Mouse (Mus musculus): ENCODE measurements at regions not wholly inside any gene's neighbourhood (a gene's known extent, or its start where the extent isn't known, plus 50 kb on each side); places are given as distances from the start of the nearest gene placed in this dataset.

DNA sequence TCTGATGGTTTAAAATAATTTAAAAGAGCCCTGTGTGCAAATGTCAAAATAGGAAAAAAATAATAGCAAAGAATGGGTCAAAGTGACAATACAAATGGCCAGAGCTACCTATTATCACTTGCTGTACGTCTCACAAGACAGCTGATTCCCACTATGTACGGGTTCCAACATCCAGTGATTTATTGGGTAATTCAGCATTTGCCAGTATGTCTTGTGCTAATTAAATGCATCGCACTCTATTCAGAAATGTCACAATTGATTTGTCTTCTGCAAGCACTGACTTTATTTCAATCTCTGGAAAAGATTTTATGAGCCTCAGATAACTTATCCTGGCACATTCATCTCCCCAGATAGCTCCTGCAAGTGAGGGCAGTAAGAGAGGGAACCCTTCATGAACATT lies 55.1 kb upstream of the Pter start:
- H3K36me3 ChIP-seq (replicated peaks): no peaks in the 10 kb centered on the region
- H3K4me3 ChIP-seq (replicated peaks): no peak overlapping the region
- H3K4me1 ChIP-seq: no peaks in the 10 kb centered on the region
- no peak overlapping the region for H3K9ac ChIP-seq
- no peaks in the 10 kb centered on the region for H3K27me3 ChIP-seq
- no peak overlapping the region for H3K27ac ChIP-seq
- no peak for ATAC-seq (ENCODE audit: low FRiP score)
- H3K4me2 ChIP-seq: no peak overlapping the region
- 76% methylated on average over 3 of the region's 3 CpGs for WGBS
- H3K9me3 ChIP-seq: no peaks in the 10 kb centered on the region

Measured in forebrain, embryonic 12.5 days (tissue).